Mouse (Mus musculus) CH12.LX (cell line): ENCODE measurements around the gene Cnksr1. TPM values are rescaled to one million over a fixed set of nuclear protein-coding genes. Genes with fewer than 3 reads are reported as not detected.

Experiments used
- DNase-seq: peaks from one replicate; pipeline ENCODE4 v3.0.0-alpha.2; 2013; ENCODE audit errors: extremely low read depth
- H3K27ac ChIP-seq: 2 replicates; pipeline ENCODE4 v1.5.1; 2012; ENCODE audit warnings: low read depth, mild to moderate bottlenecking, control low read depth, moderate library complexity; ENCODE audit not compliant: insufficient read depth
- H3K27me3 ChIP-seq: replicated peaks from 2 replicates; pipeline ENCODE3; 2012; ENCODE audit warnings: inconsistent platforms
- H3K36me3 ChIP-seq, 2 experiments: replicated peaks in 1 of 2; 2 replicates each; pipeline versions ENCODE3 to v1.6.1; 2012; ENCODE audit warnings: inconsistent platforms in 1 of 2, low read length in 1 of 2, mild to moderate bottlenecking in 1 of 2, mixed read lengths in 1 of 2, moderate library complexity in 1 of 2; ENCODE audit not compliant: control insufficient read depth in 1 of 2, insufficient read depth in 1 of 2
- H3K4me1 ChIP-seq, 2 experiments: 2 replicates each; pipeline ENCODE4 v1.6.1; 2012; ENCODE audit warnings: inconsistent platforms in 1 of 2, moderate library complexity in 1 of 2; ENCODE audit not compliant: insufficient read depth in 2 of 2, control insufficient read depth in 1 of 2
- H3K4me2 ChIP-seq: 2 replicates; pipeline ENCODE4 v1.6.1; 2012; ENCODE audit warnings: low read depth, mild to moderate bottlenecking, control low read depth; ENCODE audit not compliant: poor library complexity, insufficient read depth, severe bottlenecking
- H3K4me3 ChIP-seq, 3 experiments: fragments of 150-350 bp in 1 of 3; sonication (generic) in 1 of 3; replicated peaks in 1 of 3; 2 replicates each; pipeline versions ENCODE3 to v1.5.1; 2011 to 2012; ENCODE audit warnings: low read depth in 2 of 3, low read length in 2 of 3, mild to moderate bottlenecking in 2 of 3, moderate library complexity in 2 of 3, control low read depth in 1 of 3, improper control_type of control experiment in 1 of 3, inconsistent platforms in 1 of 3, mixed read lengths in 1 of 3; ENCODE audit not compliant: poor library complexity in 1 of 3
- H3K79me2 ChIP-seq: replicated peaks from 2 replicates; pipeline ENCODE4 v1.6.1; 2012; ENCODE audit warnings: mild to moderate bottlenecking, moderate library complexity; ENCODE audit not compliant: control insufficient read depth, poor library complexity, insufficient read depth, severe bottlenecking; ENCODE audit errors: extremely low read depth
- H3K9ac ChIP-seq: 2 replicates; pipeline ENCODE4 v1.6.1; 2012; ENCODE audit warnings: low read depth, mild to moderate bottlenecking, control low read depth, moderate library complexity; ENCODE audit not compliant: insufficient read depth
- H3K9me3 ChIP-seq: replicated peaks from 2 replicates; pipeline ENCODE3; 2012; ENCODE audit warnings: low read length, inconsistent platforms, mixed read lengths
- CHD1 ChIP-seq: IDR thresholded peaks from 2 replicates; pipeline ENCODE4 v1.6.1; 2012; ENCODE audit warnings: low read depth, low read length, improper control_type of control experiment, inconsistent platforms
- CHD2 ChIP-seq: IDR thresholded peaks from 2 replicates; pipeline ENCODE4 v1.6.1; 2011; ENCODE audit warnings: low read length, improper control_type of control experiment
- ELF1 ChIP-seq: IDR thresholded peaks from 2 replicates; pipeline ENCODE4 v1.6.1; 2014; ENCODE audit warnings: low read depth, mild to moderate bottlenecking, inconsistent platforms, low read length, improper control_type of control experiment
- ETS1 ChIP-seq: conservative IDR thresholded peaks from 2 replicates; pipeline ENCODE4 v1.6.1; 2012; ENCODE audit warnings: low read depth, mild to moderate bottlenecking, inconsistent platforms, low read length, improper control_type of control experiment, moderate library complexity
- GABPA ChIP-seq: IDR thresholded peaks from 2 replicates; pipeline ENCODE4 v1.6.1; 2012; ENCODE audit warnings: low read depth, low read length, improper control_type of control experiment, inconsistent platforms; ENCODE audit not compliant: insufficient replicate concordance
- HCFC1 ChIP-seq: IDR thresholded peaks from 2 replicates; pipeline ENCODE4 v1.6.1; 2012; ENCODE audit warnings: low read depth, mild to moderate bottlenecking, inconsistent platforms, low read length, improper control_type of control experiment
- JUND ChIP-seq: conservative IDR thresholded peaks from 2 replicates; pipeline ENCODE4 v1.6.1; 2011; ENCODE audit warnings: low read depth, low read length, improper control_type of control experiment
- MAFK ChIP-seq: IDR thresholded peaks from 2 replicates; pipeline ENCODE4 v1.6.1; 2011; ENCODE audit warnings: low read length, improper control_type of control experiment; ENCODE audit not compliant: insufficient replicate concordance
- MEF2A ChIP-seq: IDR thresholded peaks from 2 replicates; pipeline ENCODE4 v1.6.1; 2014; ENCODE audit warnings: low read depth, mild to moderate bottlenecking, inconsistent platforms, low read length, improper control_type of control experiment, borderline replicate concordance
- MXI1 ChIP-seq: IDR thresholded peaks from 2 replicates; pipeline ENCODE4 v1.6.1; 2011; ENCODE audit warnings: mild to moderate bottlenecking, low read depth, low read length, improper control_type of control experiment
- NELFE ChIP-seq: IDR thresholded peaks from 2 replicates; pipeline ENCODE4 v1.6.1; 2011; ENCODE audit warnings: low read depth, low read length, improper control_type of control experiment
- NRF1 ChIP-seq: IDR thresholded peaks from 2 replicates; pipeline ENCODE4 v1.6.1; 2014; ENCODE audit warnings: low read depth, mild to moderate bottlenecking, inconsistent platforms, low read length, improper control_type of control experiment, moderate library complexity
- SIN3A ChIP-seq: IDR thresholded peaks from 2 replicates; pipeline ENCODE4 v1.6.1; 2012; ENCODE audit warnings: low read length, improper control_type of control experiment, inconsistent platforms
- UBTF ChIP-seq: IDR thresholded peaks from 2 replicates; pipeline ENCODE4 v1.6.1; 2012; ENCODE audit warnings: low read depth, mild to moderate bottlenecking, inconsistent platforms, low read length, improper control_type of control experiment, moderate library complexity
- ZNF384 ChIP-seq: IDR thresholded peaks from 2 replicates; pipeline ENCODE4 v1.6.1; 2012; ENCODE audit warnings: low read depth, low read length, improper control_type of control experiment, inconsistent platforms
- dilution Hi-C: fragments of 300-500 bp; cut with MboI; formaldehyde crosslinking; loops from 2 replicates; pipeline ENCODE4 v1.14.3; 2020; ENCODE audit warnings: low sequenced_read_pairs; ENCODE audit not compliant: extremely low pct_unique_long_range_greater_than_20kb, extremely low pct_ligation_motif_present
- in situ Hi-C: fragments of 300-500 bp; cut with MboI; formaldehyde crosslinking; loops from 3 replicates; pipeline ENCODE4 v1.14.3; 2019; ENCODE audit warnings: low sequenced_read_pairs, low pct_ligation_motif_present, low pct_unique_long_range_greater_than_20kb, mixed read lengths
- polyA plus RNA-seq: library from polyadenylated mRNA; unstranded; fragments of >175 nt; gene quantifications from 2 replicates; pipeline ENCODE4 v1.2.1, GENCODE M21; 2012; ENCODE audit warnings: low read depth; ENCODE audit not compliant: insufficient read length
- total RNA-seq, 2 experiments: library from RNA; depleted of rRNA; stranded (reverse); fragments of 300-350 nt in 1 of 2; fragments of >200 nt in 1 of 2; gene quantifications; 2 replicates each; pipeline ENCODE4 v1.2.3; 2012 to 2014

Cnksr1 gene
- total and polyA plus RNA-seq, 3 experiments = 0.13 to 0.16 TPM; not detected in 1

GRCm38 (mm10) chr4:134256407-134257197 is 18.4 kb upstream of the Cnksr1 start:
- H3K27me3 ChIP-seq = peaks cover 36% of the 10 kb centered on the region

GRCm38 (mm10) chr4:134255854-134256253 is 17.7 kb upstream of the Cnksr1 start:
- H3K4me2 ChIP-seq = no peak overlapping the region
- no peaks in the 10 kb centered on the region for H3K36me3 ChIP-seq
- H3K4me3 ChIP-seq = no peak overlapping the region
- H3K9ac ChIP-seq = no peak overlapping the region
- TF ChIP-seq UBTF (no peak), HCFC1 (no peak), ZNF384 (no peak)
- peaks cover 0 to 3% of the 10 kb centered on the region in 2 experiments; a peak in 3 of 4 replicates for H3K4me1 ChIP-seq
- peaks cover 11% of the 10 kb centered on the region for H3K9me3 ChIP-seq
- DNase-seq = no peak
- dilution Hi-C loops (no loop called here), in situ Hi-C loops (loop anchor here (25.0 kb wide), 1 partner anchor 231 kb away; the partner anchor contains the start of gene Paqr7)
- no peaks in the 10 kb centered on the region for H3K79me2 ChIP-seq
- peaks cover 40% of the 10 kb centered on the region for H3K27me3 ChIP-seq
- no peak overlapping the region for H3K27ac ChIP-seq

More at GRCm38 (mm10) chr4:134256407-134257197, 18.4 kb upstream of the Cnksr1 start:
- dilution Hi-C loops = no loop called here
- peaks cover 0 to 3% of the 10 kb centered on the region in 2 experiments; a peak in 3 of 4 replicates for H3K4me1 ChIP-seq
- in situ Hi-C loops = loop anchor here (25.0 kb wide), 1 partner anchor 231 kb away; the partner anchor contains the start of gene Paqr7
- no peak overlapping the region for H3K9ac ChIP-seq
- H3K36me3 ChIP-seq = no peaks in the 10 kb centered on the region
- peaks cover 4% of the 10 kb centered on the region for H3K9me3 ChIP-seq
- TF ChIP-seq ELF1 (no peak), MEF2A (no peak), MXI1 (no peak), CHD1 (no peak), ETS1 (no peak), GABPA (no peak), NRF1 (no peak), JUND (no peak), SIN3A (no peak), MAFK (no peak), CHD2 (no peak), NELFE (no peak)
- TF ChIP-seq, all 38 proteins: peak for 0
- Histone ChIP-seq H3K4me3 (no peak overlapping the region), H3K4me2 (no peak overlapping the region; the same call in 1 of the 2 replicates), H3K79me2 (no peaks in the 10 kb centered on the region), H3K27ac (no peak overlapping the region)
- no peak for DNase-seq
